Mouse (Mus musculus) olfactory bulb, adult 2 months (tissue): ENCODE results near the gene Zbtb38.

Experiments used
- CTCF ChIP-seq: fragments of 200-500 bp; IDR thresholded peaks from 2 replicates; pipeline ENCODE4 v1.5.1; 2012; ENCODE audit warnings: low read depth, mild to moderate bottlenecking, low read length, moderate library complexity; ENCODE audit not compliant: insufficient read depth
- POLR2A ChIP-seq: fragments of 200-500 bp; IDR thresholded peaks from 2 replicates; pipeline ENCODE4 v1.6.1; 2012; ENCODE audit warnings: mild to moderate bottlenecking, low read depth, low read length, moderate library complexity; ENCODE audit not compliant: insufficient read depth

- TF ChIP-seq CTCF (no peak), POLR2A (no peak)
Measured at GRCm38 (mm10) chr9:96738563-96739355, 13.9 kb downstream of the Zbtb38 start.
